Mouse (Mus musculus): ENCODE results near the gene Abcc9.

Gene Abcc9

DNA sequence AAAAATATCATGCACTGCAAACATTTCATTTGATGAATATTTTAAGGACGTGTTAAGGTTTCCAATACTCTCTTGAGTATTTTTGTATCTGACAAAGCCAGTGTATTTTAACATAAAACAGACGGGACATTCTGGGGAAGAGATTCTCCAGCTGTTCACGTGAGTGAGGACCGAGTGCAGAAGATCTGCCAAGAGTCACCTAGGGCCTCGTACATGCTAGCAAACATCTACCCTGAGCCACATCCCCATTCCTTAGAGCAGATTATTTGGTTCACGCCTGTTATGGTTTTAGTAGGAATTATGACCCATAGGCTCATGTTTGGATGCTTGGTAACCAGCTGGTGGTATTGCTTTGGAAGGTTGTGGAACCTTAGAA is 159.3 kb downstream of the Abcc9 start:
- no peak for DNase-seq

DNA sequence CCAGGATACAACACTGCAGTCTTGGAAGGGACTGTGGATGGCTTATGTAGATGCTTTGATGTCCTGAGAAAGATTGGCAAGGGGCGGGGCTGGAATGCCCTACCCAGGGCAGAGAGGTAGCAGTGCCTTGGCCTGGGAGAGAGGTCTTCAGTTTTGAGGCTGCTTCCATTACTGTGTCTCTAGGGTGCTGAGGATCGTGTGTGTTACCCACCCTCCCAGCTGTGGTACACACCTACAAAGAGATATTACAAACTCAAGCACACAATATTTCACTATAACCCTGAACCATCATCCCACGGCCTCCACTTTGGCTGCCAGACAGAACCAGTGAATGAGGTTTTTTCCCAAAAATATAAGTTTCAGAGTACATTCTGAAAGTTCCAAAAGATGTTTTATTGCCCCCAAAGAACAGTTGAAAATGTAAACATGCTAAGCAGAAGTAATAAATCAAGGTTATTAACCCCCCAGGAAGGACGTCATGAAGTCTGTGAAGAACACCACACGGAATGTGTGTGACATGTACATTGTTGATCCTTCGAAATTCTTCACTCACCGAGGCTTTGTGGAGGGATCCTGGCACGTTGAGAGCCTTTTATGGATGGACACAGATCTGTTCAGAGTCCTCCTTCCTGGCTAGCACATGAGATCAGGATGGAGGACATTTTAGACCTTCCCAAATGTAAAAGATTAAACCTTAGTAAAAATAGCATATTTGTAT is 159.9 kb downstream of the Abcc9 start:
- DNase-seq: no peak

DNA sequence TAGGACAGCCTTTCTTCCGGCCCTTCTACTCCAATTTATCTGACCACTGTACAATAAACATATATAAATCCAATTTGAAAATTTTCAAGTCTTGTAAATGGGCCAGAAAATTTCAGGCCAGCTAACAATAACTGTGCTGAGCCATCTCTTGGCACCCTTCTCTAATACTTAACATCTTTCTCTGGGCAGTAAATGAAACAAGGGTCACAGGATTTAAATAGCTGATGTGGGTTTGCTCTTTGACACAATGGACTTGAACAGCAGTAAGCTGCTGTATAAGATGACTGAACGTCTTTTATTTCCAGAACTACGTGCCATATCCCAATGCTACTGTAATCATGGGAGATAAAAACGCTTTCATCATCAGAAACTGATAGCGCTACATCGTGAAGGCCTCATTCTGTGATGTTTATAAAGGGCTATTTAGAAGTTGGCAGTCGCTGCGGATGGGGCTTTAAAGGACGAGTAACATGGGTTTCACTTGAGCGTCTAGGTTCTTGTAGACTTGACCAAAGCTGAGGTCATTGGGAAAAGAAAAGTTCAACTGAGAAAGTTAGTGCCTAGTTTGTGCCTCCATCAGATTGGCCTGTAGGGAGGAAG is 161.5 kb downstream of the Abcc9 start:
- no peak for DNase-seq

DNA sequence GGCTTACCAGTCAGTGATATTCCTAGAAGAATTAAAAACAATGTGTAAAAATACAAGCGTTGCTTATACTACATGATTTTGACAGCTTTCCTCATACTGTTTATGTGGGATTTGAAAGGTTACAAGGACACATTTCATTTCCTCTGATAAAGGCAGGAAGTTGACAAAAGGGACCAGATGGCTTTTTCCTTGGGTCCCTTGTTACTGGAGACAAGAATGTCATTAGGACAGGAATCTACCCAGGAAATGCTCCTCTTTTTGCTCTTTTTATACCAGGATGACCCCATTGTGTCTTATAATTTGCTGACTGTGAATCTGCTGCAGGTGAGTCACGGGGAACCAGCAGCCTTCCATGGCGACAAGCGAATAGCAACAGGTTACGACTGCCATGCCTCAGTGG is 162.0 kb downstream of the Abcc9 start:
- no peak for DNase-seq

DNA sequence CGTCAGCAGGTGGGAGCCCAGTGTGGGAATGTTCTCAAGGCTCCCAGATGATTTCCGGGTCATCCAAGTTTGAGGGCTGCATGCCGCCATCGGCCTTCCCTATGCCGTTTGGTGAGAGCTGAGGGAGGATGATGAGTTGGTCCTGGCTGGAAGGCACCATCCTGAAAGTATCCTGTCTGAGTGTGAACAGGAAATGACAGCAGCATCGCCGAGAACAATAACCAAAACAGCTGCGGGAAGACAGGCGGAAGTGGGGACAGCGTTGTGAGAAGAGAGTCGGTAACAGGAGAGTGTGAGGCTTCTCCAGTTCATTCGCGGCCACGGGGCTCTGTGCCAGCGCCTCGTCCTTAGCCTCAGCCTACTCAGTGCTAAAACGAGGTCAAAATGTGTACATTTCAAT is 163.6 kb downstream of the Abcc9 start:
- no peak for DNase-seq
